Mouse (Mus musculus) liver, embryonic 14.5 days (tissue): Measurements from ENCODE around the gene Flywch2. TPM values are rescaled to one million over a fixed set of nuclear protein-coding genes. Genes with fewer than 3 reads are reported as not detected.

Experiments used
- ATAC-seq: fragments of 200-750 bp; cut with Nextera tagmentation; 2 replicates; pipeline ENCODE4 v1.8.0; 2017; ENCODE audit warnings: moderate number of reproducible peaks, mild to moderate bottlenecking, moderate library complexity; ENCODE audit not compliant: insufficient read depth
- DNase-seq, 3 experiments: peaks; one replicate each; pipeline ENCODE4 v3.0.0-alpha.2; 2012 to 2013; ENCODE audit warnings: low read depth in 3 of 3, low spot score in 3 of 3
- H3K27ac ChIP-seq: fragments of 300-500 bp; sonication (generic); 2 replicates; pipeline ENCODE4 v1.5.1; 2014; ENCODE audit warnings: moderate library complexity, mild to moderate bottlenecking, control low read depth, inconsistent platforms
- H3K27me3 ChIP-seq: fragments of 300-500 bp; sonication (generic); 2 replicates; pipeline ENCODE4 v1.6.1; 2014; ENCODE audit warnings: mild to moderate bottlenecking, low read length, moderate library complexity; ENCODE audit not compliant: control insufficient read depth, insufficient read depth
- H3K36me3 ChIP-seq: fragments of 300-500 bp; sonication (generic); replicated peaks from 2 replicates; pipeline ENCODE4 v1.6.1; 2014; ENCODE audit warnings: low read depth; ENCODE audit not compliant: control insufficient read depth, insufficient read depth
- H3K4me1 ChIP-seq, 2 experiments: fragments of 200-500 bp in 1 of 2; fragments of 300-500 bp in 1 of 2; sonication (generic) in 1 of 2; replicated peaks; 2 replicates each; pipeline ENCODE4 v1.6.1; 2012 to 2014; ENCODE audit warnings: antibody characterized with exemption in 1 of 2, inconsistent platforms in 1 of 2, low read length in 1 of 2; ENCODE audit not compliant: control insufficient read depth in 2 of 2, insufficient read depth in 2 of 2
- H3K4me2 ChIP-seq: fragments of 300-500 bp; sonication (generic); 2 replicates; pipeline ENCODE4 v1.6.1; 2014; ENCODE audit warnings: low read depth, mild to moderate bottlenecking, control low read depth, moderate library complexity
- H3K4me3 ChIP-seq, 2 experiments: fragments of 200-500 bp in 1 of 2; fragments of 300-500 bp in 1 of 2; sonication (generic) in 1 of 2; 2 replicates each; pipeline ENCODE4 v1.5.1; 2012 to 2014; ENCODE audit warnings: low read depth in 2 of 2, low read length in 2 of 2, mild to moderate bottlenecking in 2 of 2, control low read depth in 1 of 2, inconsistent platforms in 1 of 2, moderate library complexity in 1 of 2; ENCODE audit not compliant: insufficient read depth in 1 of 2
- H3K9ac ChIP-seq: fragments of 300-500 bp; sonication (generic); replicated peaks from 2 replicates; pipeline ENCODE4 v1.6.1; 2014; ENCODE audit warnings: mild to moderate bottlenecking, control low read depth, moderate library complexity
- H3K9me3 ChIP-seq: fragments of 300-500 bp; sonication (generic); 2 replicates; pipeline ENCODE4 v1.6.1; 2016; ENCODE audit warnings: low read length, mixed read lengths; ENCODE audit not compliant: control insufficient read depth
- CTCF ChIP-seq: IDR thresholded peaks from 2 replicates; pipeline ENCODE4 v1.5.1; 2016; ENCODE audit warnings: antibody characterized with exemption, low read depth, control low read depth
- EP300 ChIP-seq: IDR thresholded peaks from 2 replicates; pipeline ENCODE4 v1.6.1; 2016; ENCODE audit warnings: antibody characterized with exemption, low read depth
- WGBS: fragments of 180-500 bp; shearing (Covaris S2); extraction: QIAGEN DNeasy Blood & Tissue Kit; methylation state at CpG from one replicate; pipeline ENCODE4 v1.1.7; 2014; ENCODE audit not compliant: insufficient replicate concordance; 5-methylcytosine and 5-hydroxymethylcytosine counted together
- polyA plus RNA-seq, 2 experiments: library from polyadenylated mRNA; depleted of rRNA in 1 of 2; stranded (reverse) in 1 of 2; unstranded in 1 of 2; fragments of >200 nt; fragmentation: Nextera tagmentation in 1 of 2; extraction: Ambion mirVana in 1 of 2; gene quantifications; 2 replicates each; pipeline versions ENCODE4 v1.2.1 to v1.2.3; 2012 to 2014

Flywch2 gene
- polyA plus RNA-seq, 2 experiments, result 0.79 to 1.0 TPM

GRCm38 (mm10) chr17:23786510-23786931, 640 bp upstream of the Flywch2 start:
- WGBS, result 38% methylated on average over 13 of the region's 13 CpGs

GRCm38 (mm10) chr17:23783352-23783751, 2.5 kb downstream of the Flywch2 start:
- Histone ChIP-seq H3K9ac (no peak overlapping the region), H3K27ac (no peak overlapping the region), H3K4me1 (peaks cover 0 to 8% of the 10 kb centered on the region in 2 experiments; a peak in 3 of 4 replicates), H3K27me3 (no peaks in the 10 kb centered on the region), H3K4me2 (no peak overlapping the region), H3K4me3 (no peak overlapping the region), H3K9me3 (no peaks in the 10 kb centered on the region), H3K36me3 (no peaks in the 10 kb centered on the region)
- DNase-seq (no peak), ATAC-seq (no peak)
- TF ChIP-seq CTCF, result no peak
- TF ChIP-seq EP300, result no peak

More at GRCm38 (mm10) chr17:23786510-23786931, 640 bp upstream of the Flywch2 start:
- no peaks in the 10 kb centered on the region for H3K9me3 ChIP-seq
- no peak overlapping the region for H3K27ac ChIP-seq
- no peaks in the 10 kb centered on the region for H3K27me3 ChIP-seq
- ATAC-seq, result no peak
- no peak for DNase-seq
- peak overlapping the region in 1 of 2 experiments; percentile 59; a peak in 2 of 4 replicates for H3K4me3 ChIP-seq
- no peak overlapping the region for H3K9ac ChIP-seq
- no peaks in the 10 kb centered on the region for H3K36me3 ChIP-seq
- H3K4me1 ChIP-seq, result peaks cover 12 to 21% of the 10 kb centered on the region in 2 experiments
- peak overlapping the region; percentile 90 for H3K4me2 ChIP-seq
- no peak; the same call in 1 of the 2 replicates for TF ChIP-seq CTCF
- no peak for TF ChIP-seq EP300

- no peak overlapping the region for H3K9ac ChIP-seq
- no peak overlapping the region for H3K4me3 ChIP-seq
- no peaks in the 10 kb centered on the region for H3K9me3 ChIP-seq
- H3K27me3 ChIP-seq, result no peaks in the 10 kb centered on the region
- no peak overlapping the region for H3K27ac ChIP-seq
- no peak overlapping the region for H3K4me2 ChIP-seq
- ATAC-seq (no peak), DNase-seq (no peak)
- 0 out of 4 replicates have a peak, but pooled peaks cover 0 to 2% of the 10 kb centered on the region in 2 experiments for H3K4me1 ChIP-seq
- TF ChIP-seq EP300, result no peak
- TF ChIP-seq CTCF, result no peak
- H3K36me3 ChIP-seq, result no peaks in the 10 kb centered on the region
- WGBS, result 39% methylated on average over 2 of the region's 2 CpGs
Measured at GRCm38 (mm10) chr17:23778447-23778846, 7.4 kb downstream of the Flywch2 start.

DNA sequence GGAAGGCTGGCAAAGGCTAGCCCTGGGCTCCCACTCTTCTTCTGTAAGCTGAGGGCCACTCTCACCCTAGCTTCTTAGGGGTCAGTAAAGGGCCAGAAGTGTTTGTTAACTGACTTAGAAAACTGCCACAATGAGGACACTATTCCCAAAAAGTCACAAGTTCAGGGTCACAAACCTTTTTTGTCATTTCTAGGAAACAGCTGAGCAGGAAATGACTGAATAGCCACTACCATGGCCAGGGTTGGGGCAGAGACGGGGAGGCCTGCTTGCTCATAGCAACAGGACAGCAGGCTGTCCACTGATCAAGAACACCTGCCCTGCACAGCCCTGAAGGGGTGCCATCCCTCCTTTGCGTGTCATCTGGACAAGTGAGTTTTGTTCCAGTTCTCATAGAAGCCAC, 8.7 kb downstream of the Flywch2 start:
- DNase-seq, result no peak
- no peak for ATAC-seq
- TF ChIP-seq CTCF, result no peak
- no peaks in the 10 kb centered on the region for H3K9me3 ChIP-seq
- H3K4me2 ChIP-seq, result no peak overlapping the region
- H3K9ac ChIP-seq, result no peak overlapping the region
- no peaks in the 10 kb centered on the region for H3K36me3 ChIP-seq
- H3K4me3 ChIP-seq, result no peak overlapping the region
- 62% methylated on average over 2 of the region's 2 CpGs for whole genome bisulfite sequencing
- no peak overlapping the region for H3K27ac ChIP-seq
- no peaks in the 10 kb centered on the region for H3K27me3 ChIP-seq
- 0 out of 4 replicates have a peak, but pooled peaks cover 0 to 2% of the 10 kb centered on the region in 2 experiments for H3K4me1 ChIP-seq

DNA sequence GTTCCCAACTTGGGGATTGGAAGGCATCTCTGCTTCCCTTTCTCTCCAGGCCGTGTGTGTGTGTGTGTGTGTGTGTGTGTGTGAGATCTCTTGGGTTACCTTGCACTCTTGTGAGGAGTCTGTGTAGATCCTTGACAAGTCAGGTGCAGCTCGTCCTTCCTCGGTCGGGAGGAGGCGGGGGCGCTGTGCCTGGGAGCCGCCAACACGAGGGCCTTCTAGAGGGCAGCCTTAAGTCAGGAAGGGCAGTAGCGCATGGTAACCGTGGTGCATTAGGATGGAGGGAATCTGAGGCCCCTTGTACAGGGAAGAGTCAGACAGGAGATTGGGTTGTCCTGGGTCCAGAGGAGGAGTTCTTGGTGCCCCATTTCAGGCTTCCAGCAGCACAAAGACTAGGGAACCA, 9.7 kb downstream of the Flywch2 start:
- no peak overlapping the region for H3K4me2 ChIP-seq
- ATAC-seq (no peak), DNase-seq (no peak)
- peaks cover 2 to 3% of the 10 kb centered on the region in 2 experiments; a peak in 2 of 4 replicates for H3K4me1 ChIP-seq
- H3K27ac ChIP-seq, result no peak overlapping the region
- no peaks in the 10 kb centered on the region for H3K36me3 ChIP-seq
- no peaks in the 10 kb centered on the region for H3K27me3 ChIP-seq
- no peak overlapping the region for H3K4me3 ChIP-seq
- 72% methylated on average over 10 of the region's 10 CpGs for WGBS
- no peaks in the 10 kb centered on the region for H3K9me3 ChIP-seq
- TF ChIP-seq EP300 (no peak), CTCF (no peak)
- H3K9ac ChIP-seq, result no peak overlapping the region
